Mouse (Mus musculus) ES-Bruce4 (cell line): ENCODE results near the gene Atf1. TPM values are rescaled to one million over a fixed set of nuclear protein-coding genes. Genes with fewer than 3 reads are reported as not detected.

ENCODE experiments used
- H3K27ac ChIP-seq: 2 replicates; pipeline ENCODE4 v1.5.1; 2012; ENCODE audit warnings: low read length, inconsistent platforms; ENCODE audit not compliant: insufficient read depth
- H3K27me3 ChIP-seq: 2 replicates; pipeline ENCODE4 v1.6.1; 2012; ENCODE audit warnings: mild to moderate bottlenecking, low read length, inconsistent platforms; ENCODE audit not compliant: control insufficient read depth, poor library complexity, insufficient read depth, severe bottlenecking
- H3K36me3 ChIP-seq: 2 replicates; pipeline ENCODE4 v1.6.1; 2012; ENCODE audit warnings: inconsistent platforms, mild to moderate bottlenecking, low read length, moderate library complexity; ENCODE audit not compliant: control insufficient read depth, poor library complexity, insufficient read depth, severe bottlenecking
- H3K4me1 ChIP-seq: one replicate; pipeline ENCODE4 v1.8.1; 2011; ENCODE audit warnings: low read length; ENCODE audit not compliant: control insufficient read depth, insufficient read depth
- H3K4me3 ChIP-seq: 2 replicates; pipeline ENCODE4 v1.5.1; 2011; ENCODE audit warnings: low read depth, mild to moderate bottlenecking, low read length
- H3K9ac ChIP-seq: 2 replicates; pipeline ENCODE4 v1.6.1; 2012; ENCODE audit warnings: low read depth, mild to moderate bottlenecking, inconsistent platforms; ENCODE audit not compliant: poor library complexity, severe bottlenecking
- H3K9me3 ChIP-seq: replicated peaks from 2 replicates; pipeline ENCODE4 v1.6.1; 2012; ENCODE audit warnings: mild to moderate bottlenecking, low read length, inconsistent platforms; ENCODE audit not compliant: control insufficient read depth, poor library complexity, insufficient read depth, severe bottlenecking
- CTCF ChIP-seq: IDR thresholded peaks from one replicate; pipeline ENCODE4 v1.8.1; 2011; ENCODE audit warnings: low read depth, low read length
- EP300 ChIP-seq: IDR thresholded peaks from 2 replicates; pipeline ENCODE4 v1.6.1; 2011; ENCODE audit warnings: low read depth, low read length; ENCODE audit not compliant: insufficient read depth
- POLR2A ChIP-seq: IDR thresholded peaks from one replicate; pipeline ENCODE4 v1.8.1; 2011; ENCODE audit warnings: low read length; ENCODE audit not compliant: insufficient read depth
- polyA plus RNA-seq: library from polyadenylated mRNA; stranded (reverse); fragments of >200 nt; gene quantifications from 2 replicates; pipeline ENCODE4 v1.2.4, GENCODE M21; 2011; ENCODE audit warnings: low read depth; ENCODE audit not compliant: missing spikeins, insufficient read depth, insufficient read length

The Atf1 gene
- polyA plus RNA-seq, 1 experiment: 55.8 TPM

DNA sequence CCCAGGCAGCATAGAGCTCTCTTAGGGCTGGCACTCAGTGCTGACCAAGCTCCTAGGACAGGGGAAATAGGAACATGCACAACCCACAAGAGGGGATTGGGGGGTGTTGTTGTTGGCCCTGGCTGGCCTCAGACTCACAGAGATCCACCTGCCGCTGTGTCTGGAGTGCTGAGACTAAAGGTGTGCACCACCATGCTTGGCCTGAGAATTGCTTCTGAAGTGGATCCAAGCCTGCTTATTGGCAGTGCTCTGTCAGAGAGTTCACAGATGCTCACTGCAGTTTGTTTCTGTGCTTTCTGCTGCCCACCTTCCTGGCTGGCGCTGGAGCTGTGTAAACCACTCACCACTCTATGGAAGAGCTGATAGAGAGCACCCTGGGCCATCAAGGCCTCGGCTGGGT is 17.6 kb upstream of the Atf1 start:
- no peak for TF ChIP-seq POLR2A
- no peak for TF ChIP-seq CTCF
- TF ChIP-seq EP300: no peak
- Histone ChIP-seq H3K9me3 (no peaks in the 10 kb centered on the region), H3K27me3 (no peaks in the 10 kb centered on the region), H3K4me3 (no peak overlapping the region), H3K27ac (no peak overlapping the region), H3K36me3 (no peaks in the 10 kb centered on the region), H3K4me1 (peaks cover 3% of the 10 kb centered on the region), H3K9ac (no peak overlapping the region)

DNA sequence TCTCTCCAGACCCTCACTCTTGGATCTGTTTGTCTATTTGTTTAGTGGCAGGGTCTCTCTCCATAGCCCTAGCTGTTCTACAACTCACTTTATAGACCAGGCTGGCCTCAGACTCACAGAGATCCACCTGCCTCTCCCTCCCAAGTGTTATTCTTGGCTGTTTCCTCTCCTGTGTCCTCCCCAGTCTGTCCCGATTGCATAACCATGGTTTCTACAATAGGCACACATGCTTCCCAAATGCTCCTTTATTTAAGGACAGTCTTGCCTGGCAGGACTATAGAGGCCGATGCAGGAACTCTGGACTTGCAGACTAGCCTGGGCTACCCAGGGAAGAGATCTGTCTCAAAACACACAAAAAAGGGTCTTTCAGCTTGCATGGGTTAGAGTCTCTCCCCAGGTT is 14.3 kb upstream of the Atf1 start:
- no peak for TF ChIP-seq EP300
- no peak for TF ChIP-seq POLR2A
- TF ChIP-seq CTCF: no peak
- Histone ChIP-seq H3K9ac (no peak overlapping the region), H3K4me3 (no peak overlapping the region), H3K4me1 (peaks cover 3% of the 10 kb centered on the region), H3K27me3 (no peaks in the 10 kb centered on the region), H3K36me3 (no peaks in the 10 kb centered on the region), H3K9me3 (no peaks in the 10 kb centered on the region), H3K27ac (no peak overlapping the region)

DNA sequence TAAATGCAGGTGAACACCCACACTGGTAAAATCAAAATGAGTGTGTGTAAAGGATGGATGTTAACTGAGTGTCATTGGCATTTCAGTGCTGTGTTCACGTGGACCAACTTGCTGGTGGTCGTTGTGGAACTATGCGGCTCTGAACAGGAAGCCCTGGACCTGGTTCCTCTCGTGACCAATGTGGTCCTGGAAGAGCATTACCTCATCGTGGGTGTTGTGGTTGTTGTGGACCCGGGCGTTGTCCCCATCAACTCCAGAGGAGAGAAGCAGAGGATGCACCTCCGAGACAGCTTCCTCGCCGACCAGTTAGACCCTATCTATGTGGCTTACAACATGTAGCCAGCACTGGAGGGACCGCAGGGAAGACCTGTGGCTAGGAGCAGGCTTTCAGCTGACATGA is 12.5 kb upstream of the Atf1 start:
- H3K9me3 ChIP-seq: no peaks in the 10 kb centered on the region
- no peak overlapping the region for H3K4me3 ChIP-seq
- H3K27ac ChIP-seq: no peak overlapping the region
- H3K36me3 ChIP-seq: no peaks in the 10 kb centered on the region
- no peak overlapping the region for H3K9ac ChIP-seq
- TF ChIP-seq EP300: no peak
- TF ChIP-seq POLR2A: no peak
- no peak for TF ChIP-seq CTCF
- H3K27me3 ChIP-seq: no peaks in the 10 kb centered on the region
- H3K4me1 ChIP-seq: peaks cover 4% of the 10 kb centered on the region

DNA sequence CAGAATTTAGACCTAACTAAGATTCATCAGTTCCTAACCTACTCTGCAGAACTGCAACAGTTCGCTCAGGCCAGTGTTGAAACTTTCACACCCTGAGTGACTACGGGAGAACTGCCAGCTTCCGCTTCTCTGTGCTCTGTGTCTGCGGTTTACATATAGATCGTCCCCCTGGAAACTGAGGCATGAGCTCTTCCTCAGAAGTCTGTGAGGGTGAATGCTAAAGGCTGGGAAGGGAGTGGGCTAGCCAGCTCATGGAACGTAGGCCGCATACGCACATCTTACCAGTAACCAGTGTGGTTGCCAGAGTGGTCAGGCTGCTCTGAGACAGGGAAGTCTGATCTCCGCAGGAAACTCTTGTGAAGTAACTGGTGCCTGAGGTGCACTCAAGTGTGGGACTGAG is 11.4 kb upstream of the Atf1 start:
- Histone ChIP-seq H3K9me3 (0 out of 2 replicates have a peak, but pooled peaks cover under 1% of the 10 kb centered on the region), H3K9ac (no peak overlapping the region), H3K27me3 (no peaks in the 10 kb centered on the region), H3K36me3 (no peaks in the 10 kb centered on the region), H3K27ac (no peak overlapping the region), H3K4me3 (no peak overlapping the region), H3K4me1 (peaks cover 2% of the 10 kb centered on the region)
- TF ChIP-seq POLR2A (no peak), EP300 (no peak), CTCF (no peak)

DNA sequence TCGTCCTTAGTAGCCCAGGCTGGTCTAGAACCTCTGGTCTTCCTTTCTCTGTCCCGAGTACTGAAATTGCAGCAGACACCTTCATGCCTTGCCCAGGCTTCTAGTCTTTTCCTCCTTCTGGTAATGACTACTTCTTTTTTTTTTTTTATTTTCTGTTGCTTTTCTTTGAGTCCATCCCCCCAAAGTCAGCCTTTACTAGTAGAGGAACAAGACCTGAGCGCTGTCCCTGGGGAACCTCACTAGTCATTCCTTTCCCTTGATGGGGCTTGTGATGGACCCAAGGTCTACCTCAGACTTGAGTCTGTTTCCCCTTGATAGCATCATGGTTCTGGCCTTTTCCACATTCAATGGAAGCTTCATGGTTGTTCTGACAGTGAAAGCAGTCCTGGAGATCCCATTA is 9.6 kb upstream of the Atf1 start:
- H3K9ac ChIP-seq: no peak overlapping the region
- H3K36me3 ChIP-seq: no peaks in the 10 kb centered on the region

DNA sequence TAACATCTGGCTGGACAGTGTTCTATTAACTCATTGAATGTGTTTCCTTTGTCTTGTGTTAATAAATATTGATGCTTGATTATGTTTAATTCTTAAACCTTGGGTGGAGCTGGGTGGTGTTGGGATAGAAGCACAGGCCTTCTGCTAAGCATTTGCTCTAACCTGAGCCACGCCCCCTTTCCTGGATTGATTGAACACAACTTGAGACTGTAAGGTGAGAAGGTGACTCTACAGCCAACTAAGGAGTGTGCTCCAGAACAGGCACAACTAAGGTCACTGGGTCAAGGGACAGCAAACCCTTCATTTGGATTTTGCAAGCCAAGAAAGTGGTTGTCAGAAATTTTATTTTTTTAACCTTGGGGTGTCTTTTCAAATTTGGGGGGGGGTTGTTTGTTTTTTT is 8.2 kb upstream of the Atf1 start:
- peaks cover 2% of the 10 kb centered on the region for H3K4me1 ChIP-seq
- no peak overlapping the region for H3K27ac ChIP-seq
- TF ChIP-seq POLR2A (no peak), EP300 (no peak), CTCF (no peak)
- no peak overlapping the region for H3K9ac ChIP-seq
- no peaks in the 10 kb centered on the region for H3K36me3 ChIP-seq
- no peak overlapping the region for H3K4me3 ChIP-seq
- peaks cover 26% of the 10 kb centered on the region for H3K9me3 ChIP-seq
- H3K27me3 ChIP-seq: no peaks in the 10 kb centered on the region

More for the DNA sequence above, 9.6 kb upstream of the Atf1 start:
- Histone ChIP-seq H3K27me3 (no peaks in the 10 kb centered on the region), H3K9me3 (peaks cover 16% of the 10 kb centered on the region), H3K4me3 (no peak overlapping the region), H3K27ac (no peak overlapping the region), H3K4me1 (peaks cover 2% of the 10 kb centered on the region)
- TF ChIP-seq CTCF: no peak
- TF ChIP-seq EP300: no peak
- no peak for TF ChIP-seq POLR2A
